Mouse (Mus musculus) cerebellum, adult 2 months (tissue): ENCODE measurements around the gene Pxylp1. TPM values are rescaled to one million over a fixed set of nuclear protein-coding genes. Genes with fewer than 3 reads are reported as not detected.

Experiments used
- DNase-seq, 2 experiments: peaks; one replicate each; pipeline ENCODE4 v3.0.0; 2021
- H3K27ac ChIP-seq: fragments of 200-500 bp; 2 replicates; pipeline ENCODE4 v1.5.1; 2012; ENCODE audit warnings: low read length, control low read depth, inconsistent platforms; ENCODE audit not compliant: insufficient read depth
- H3K27me3 ChIP-seq: fragments of 200-500 bp; 2 replicates; pipeline ENCODE4 v1.6.1; 2012; ENCODE audit warnings: inconsistent platforms, mild to moderate bottlenecking, low read length, moderate library complexity; ENCODE audit not compliant: control insufficient read depth, insufficient read depth
- H3K4me1 ChIP-seq: fragments of 200-500 bp; 2 replicates; pipeline ENCODE4 v1.6.1; 2011; ENCODE audit warnings: low read length; ENCODE audit not compliant: control insufficient read depth, insufficient read depth
- H3K4me3 ChIP-seq: fragments of 200-500 bp; replicated peaks from 2 replicates; pipeline ENCODE3; 2011; ENCODE audit warnings: mild to moderate bottlenecking, low read depth, low read length, control low read depth; ENCODE audit not compliant: insufficient read depth
- CTCF ChIP-seq: fragments of 200-500 bp; IDR thresholded peaks from 2 replicates; pipeline ENCODE4 v1.5.1; 2011; ENCODE audit warnings: low read depth, mild to moderate bottlenecking, control low read depth, low read length, moderate library complexity, borderline replicate concordance; ENCODE audit not compliant: insufficient read depth
- POLR2A ChIP-seq: fragments of 200-500 bp; IDR thresholded peaks from 2 replicates; pipeline ENCODE4 v1.6.1; 2011; ENCODE audit warnings: low read length, control low read depth, borderline replicate concordance; ENCODE audit not compliant: insufficient read depth
- WGBS: fragments of 180-500 bp; shearing (Covaris S2); methylation state at CpG from one replicate; pipeline ENCODE4 v1.1.7; 2018; 5-methylcytosine and 5-hydroxymethylcytosine counted together
- polyA plus RNA-seq: library from polyadenylated mRNA; depleted of rRNA; stranded (reverse); fragments of >200 nt; gene quantifications from 2 replicates; pipeline ENCODE4 v1.2.3, GENCODE M21; 2012

Gene Pxylp1
- polyA plus RNA-seq, 1 experiment: 35.6 TPM

DNA sequence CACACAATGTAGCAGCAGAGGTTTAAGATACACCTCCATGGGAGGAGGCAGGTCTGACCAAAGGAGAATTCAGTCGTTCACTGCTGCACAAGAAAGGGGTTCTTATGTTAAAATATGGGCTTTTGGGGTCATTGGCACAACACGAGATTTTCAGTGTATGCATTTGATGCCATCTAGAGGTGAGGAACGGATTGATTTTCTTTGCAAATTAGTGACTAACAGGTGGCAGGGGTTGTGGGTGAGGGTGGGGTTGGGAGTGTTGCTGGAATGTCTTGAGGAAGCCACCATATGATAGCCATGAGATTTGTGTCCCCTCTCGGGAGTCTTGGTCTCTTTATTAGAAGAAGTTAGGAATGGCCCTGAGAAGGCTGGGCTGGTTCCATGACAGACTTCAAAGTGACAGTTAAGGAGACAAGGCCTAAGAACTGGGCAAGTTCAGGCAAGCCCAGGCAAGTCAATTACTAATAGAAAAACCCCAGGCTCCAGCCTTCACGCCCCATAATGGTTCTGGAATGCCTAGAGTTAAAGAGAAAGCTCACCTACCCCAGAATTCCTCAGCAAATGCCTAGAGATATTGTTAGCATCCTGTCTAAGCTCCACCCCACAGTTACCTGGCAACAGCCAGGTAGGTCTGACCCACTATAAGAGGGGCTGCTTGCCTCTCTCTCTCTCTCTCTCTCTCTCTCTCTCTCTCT lies 92.2 kb downstream of the Pxylp1 start:
- Histone ChIP-seq H3K27ac (no peak overlapping the region), H3K27me3 (no peaks in the 10 kb centered on the region), H3K4me1 (peaks cover 2% of the 10 kb centered on the region; the same call in 1 of the 2 replicates), H3K4me3 (no peak overlapping the region)
- TF ChIP-seq POLR2A (no peak), CTCF (no peak; the same call in 1 of the 2 replicates)
- WGBS: 25% methylated on average over 5 of the region's 5 CpGs
- no peak for DNase-seq

- DNase-seq: no peak
- TF ChIP-seq POLR2A (no peak), CTCF (no peak)
Measured at GRCm38 (mm10) chr9:96797311-96797710, 95.2 kb downstream of the Pxylp1 start.

DNA sequence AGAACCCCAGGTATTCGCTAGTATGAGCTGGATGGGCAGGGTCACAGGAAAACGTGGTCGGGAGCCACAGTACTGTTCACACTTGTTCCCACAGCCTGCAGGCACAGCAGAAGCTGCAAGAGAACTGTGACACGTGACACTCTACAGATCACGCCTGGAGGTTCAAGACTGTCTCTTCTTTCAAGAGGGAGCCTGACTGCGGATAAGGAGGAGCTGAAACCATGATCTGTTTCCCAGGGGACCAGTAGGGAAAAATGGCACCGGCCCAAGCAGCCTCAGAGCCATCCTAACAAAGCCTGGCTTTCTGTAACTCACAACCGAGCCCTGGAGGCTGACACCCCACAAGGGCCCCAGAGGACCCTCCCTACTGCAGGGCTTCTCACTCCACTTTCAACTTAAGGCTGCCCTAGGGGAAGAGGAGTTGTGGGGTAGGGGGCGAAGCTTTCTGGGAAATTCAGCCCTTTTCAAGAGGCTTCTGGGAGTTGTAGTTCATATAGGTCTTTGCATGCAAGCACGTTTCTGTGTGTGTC lies 97.0 kb downstream of the Pxylp1 start:
- peak overlapping the region; percentile 67; the same call in 1 of the 2 replicates for H3K27ac ChIP-seq
- H3K27me3 ChIP-seq: no peaks in the 10 kb centered on the region
- H3K4me3 ChIP-seq: peak overlapping the region; percentile 98
- TF ChIP-seq POLR2A (peak; percentile 20; the same call in 1 of the 2 replicates), CTCF (no peak)
- H3K4me1 ChIP-seq: peaks cover 3% of the 10 kb centered on the region; the same call in 1 of the 2 replicates
- 2% methylated on average over 10 of the region's 10 CpGs for WGBS
- peak; percentile 58 to 62 for DNase-seq

More at GRCm38 (mm10) chr9:96797311-96797710, 95.2 kb downstream of the Pxylp1 start:
- H3K4me1 ChIP-seq: peaks cover 3% of the 10 kb centered on the region; the same call in 1 of the 2 replicates
- 94% methylated on average over 3 of the region's 3 CpGs for WGBS
- no peaks in the 10 kb centered on the region for H3K27me3 ChIP-seq
- no peak overlapping the region for H3K27ac ChIP-seq
- H3K4me3 ChIP-seq: no peak overlapping the region

GRCm38 (mm10) chr9:96794601-96795000 lies 97.9 kb downstream of the Pxylp1 start:
- DNase-seq: no peak
- Histone ChIP-seq H3K27me3 (no peaks in the 10 kb centered on the region), H3K27ac (no peak overlapping the region), H3K4me1 (peaks cover 3% of the 10 kb centered on the region; the same call in 1 of the 2 replicates), H3K4me3 (no peak overlapping the region)
- TF ChIP-seq POLR2A: no peak
- no peak for TF ChIP-seq CTCF
- 95% methylated on average over 2 of the region's 2 CpGs for WGBS

GRCm38 (mm10) chr9:96792543-96792942 lies 99.9 kb downstream of the Pxylp1 start:
- 78% methylated on average over 2 of the region's 2 CpGs for WGBS

GRCm38 (mm10) chr9:96790389-96791007 lies 102.0 kb downstream of the Pxylp1 start:
- H3K27ac ChIP-seq: no peak overlapping the region
- TF ChIP-seq POLR2A: no peak
- peak; percentile 22; the same call in 1 of the 2 replicates for TF ChIP-seq CTCF
- H3K4me1 ChIP-seq: peaks cover 3% of the 10 kb centered on the region; the same call in 1 of the 2 replicates
- DNase-seq: no peak
- H3K27me3 ChIP-seq: no peaks in the 10 kb centered on the region
- H3K4me3 ChIP-seq: no peak overlapping the region
- WGBS: 44% methylated on average over 4 of the region's 4 CpGs

More at GRCm38 (mm10) chr9:96792543-96792942, 99.9 kb downstream of the Pxylp1 start:
- Histone ChIP-seq H3K4me3 (no peak overlapping the region), H3K27me3 (no peaks in the 10 kb centered on the region), H3K4me1 (peaks cover 3% of the 10 kb centered on the region; the same call in 1 of the 2 replicates), H3K27ac (no peak overlapping the region)
- no peak for DNase-seq
- TF ChIP-seq CTCF (no peak), POLR2A (no peak)

DNA sequence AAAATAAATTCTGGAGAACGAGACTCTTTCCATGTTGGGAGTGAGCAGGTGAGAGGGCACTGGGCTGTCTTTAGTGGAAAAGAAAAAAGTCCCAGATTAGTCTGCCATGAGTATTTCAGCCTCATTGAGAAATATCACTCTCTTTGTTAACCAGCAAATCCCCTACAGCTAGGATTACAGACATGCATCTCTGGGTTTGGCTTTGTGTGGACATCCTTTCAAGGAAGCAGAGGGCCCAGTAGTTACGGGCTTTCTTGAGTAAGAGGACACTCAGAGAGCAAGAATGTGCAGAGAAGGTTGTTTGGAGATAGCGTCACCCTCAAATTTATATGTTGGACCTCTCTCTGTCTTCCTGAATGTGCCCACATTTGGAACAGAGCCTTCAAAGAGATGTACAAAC lies 102.6 kb downstream of the Pxylp1 start:
- DNase-seq: no peak
- no peaks in the 10 kb centered on the region for H3K4me1 ChIP-seq

GRCm38 (mm10) chr9:96787797-96788196 lies 104.7 kb downstream of the Pxylp1 start:
- H3K27ac ChIP-seq: no peak overlapping the region
- no peak for DNase-seq
- 90% methylated on average over 10 of the region's 10 CpGs for WGBS

More for the DNA sequence above, 102.6 kb downstream of the Pxylp1 start:
- Histone ChIP-seq H3K27ac (no peak overlapping the region), H3K4me3 (no peak overlapping the region), H3K27me3 (no peaks in the 10 kb centered on the region)
- TF ChIP-seq POLR2A (no peak), CTCF (no peak)
- 85% methylated on average over 3 of the region's 3 CpGs for WGBS

More at GRCm38 (mm10) chr9:96787797-96788196, 104.7 kb downstream of the Pxylp1 start:
- TF ChIP-seq POLR2A (no peak), CTCF (no peak)
- H3K4me1 ChIP-seq: no peaks in the 10 kb centered on the region
- no peaks in the 10 kb centered on the region for H3K27me3 ChIP-seq
- no peak overlapping the region for H3K4me3 ChIP-seq
